Mouse (Mus musculus) hindbrain, embryonic 13.5 days (tissue): ENCODE measurements around the gene 3110082I17Rik. TPM values are rescaled to one million over a fixed set of nuclear protein-coding genes. Genes with fewer than 3 reads are reported as not detected.

ENCODE experiments used
- ATAC-seq: fragments of 200-750 bp; cut with Nextera tagmentation; 2 replicates; pipeline ENCODE4 v1.8.0; 2017; ENCODE audit warnings: moderate TSS enrichment; ENCODE audit not compliant: low FRiP score
- H3K27ac ChIP-seq: fragments of 300-500 bp; sonication (generic); 2 replicates; pipeline ENCODE4 v1.5.1; 2015; ENCODE audit warnings: inconsistent platforms, mild to moderate bottlenecking, moderate library complexity
- H3K27me3 ChIP-seq: fragments of 300-500 bp; sonication (generic); 2 replicates; pipeline ENCODE4 v1.6.1; 2015; ENCODE audit warnings: mild to moderate bottlenecking, inconsistent platforms
- H3K36me3 ChIP-seq: fragments of 300-500 bp; sonication (generic); 2 replicates; pipeline ENCODE4 v1.6.1; 2015; ENCODE audit warnings: mild to moderate bottlenecking, inconsistent platforms
- H3K4me1 ChIP-seq: fragments of 300-500 bp; sonication (generic); replicated peaks from 2 replicates; pipeline ENCODE4 v1.6.1; 2015; ENCODE audit warnings: inconsistent platforms
- H3K4me2 ChIP-seq: fragments of 300-500 bp; sonication (generic); 2 replicates; pipeline ENCODE4 v1.6.1; 2015; ENCODE audit warnings: inconsistent platforms, mild to moderate bottlenecking, moderate library complexity
- H3K4me3 ChIP-seq: fragments of 300-500 bp; sonication (generic); 2 replicates; pipeline ENCODE4 v1.5.1; 2015; ENCODE audit warnings: mild to moderate bottlenecking, inconsistent platforms
- H3K9ac ChIP-seq: fragments of 300-500 bp; sonication (generic); 2 replicates; pipeline ENCODE4 v1.6.1; 2015; ENCODE audit warnings: mild to moderate bottlenecking, inconsistent platforms
- H3K9me3 ChIP-seq: fragments of 300-500 bp; sonication (generic); 2 replicates; pipeline ENCODE4 v1.6.1; 2016; ENCODE audit warnings: inconsistent platforms
- WGBS: fragments of 180-500 bp; shearing (Covaris S2); methylation state at CpG from one replicate; pipeline ENCODE4 v1.1.7; 2015; 5-methylcytosine and 5-hydroxymethylcytosine counted together
- polyA plus RNA-seq: library from polyadenylated mRNA; unstranded; fragments of >200 nt; fragmentation: Nextera tagmentation; extraction: Ambion mirVana; gene quantifications from 2 replicates; pipeline ENCODE4 v1.2.1, GENCODE M21; 2015

The 3110082I17Rik gene
- polyA plus RNA-seq, 1 experiment from 2014 or later, result 16.2 TPM

DNA sequence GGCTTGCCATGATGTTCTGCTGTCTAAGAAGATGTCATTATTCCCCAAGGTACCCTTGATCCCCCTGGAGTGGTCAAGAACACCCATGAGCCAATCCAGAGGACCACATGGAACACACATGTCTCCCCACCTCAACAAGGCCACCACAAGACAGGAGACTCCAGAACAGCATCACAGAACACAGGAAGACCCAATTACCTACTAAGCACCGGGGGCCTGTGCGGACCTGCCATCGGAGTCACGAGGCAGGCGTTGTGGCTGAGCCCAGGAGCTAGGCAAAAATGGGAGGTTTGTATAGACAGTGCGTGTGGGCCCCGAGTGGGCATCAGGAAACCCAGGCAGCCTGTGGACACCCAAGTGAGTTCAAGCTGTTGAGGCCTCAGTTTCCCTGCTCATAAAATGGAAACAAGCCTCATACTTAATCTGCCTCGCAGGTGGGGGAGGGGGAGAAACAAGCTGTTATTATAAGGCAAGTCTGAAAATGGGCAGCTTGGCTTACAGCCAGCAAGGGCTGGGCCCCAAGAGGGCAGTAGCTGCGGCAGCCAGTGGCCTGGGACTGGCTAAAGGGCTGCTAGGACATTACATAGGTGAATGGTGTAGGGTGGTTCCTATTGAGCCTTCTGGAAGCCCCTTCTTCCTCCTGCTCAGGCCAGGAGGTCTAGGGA lies 136.9 kb downstream of the 3110082I17Rik start:
- no peak for ATAC-seq
- H3K9ac ChIP-seq, result peak overlapping the region; percentile 91
- H3K4me2 ChIP-seq, result peak overlapping the region; percentile 81
- H3K4me3 ChIP-seq, result peak overlapping the region; percentile 75
- no peaks in the 10 kb centered on the region for H3K9me3 ChIP-seq
- no peaks in the 10 kb centered on the region for H3K36me3 ChIP-seq
- 84% methylated on average over 9 of the region's 9 CpGs for WGBS
- peaks cover 33% of the 10 kb centered on the region for H3K4me1 ChIP-seq
- H3K27me3 ChIP-seq, result peaks cover 54% of the 10 kb centered on the region
- no peak overlapping the region for H3K27ac ChIP-seq

DNA sequence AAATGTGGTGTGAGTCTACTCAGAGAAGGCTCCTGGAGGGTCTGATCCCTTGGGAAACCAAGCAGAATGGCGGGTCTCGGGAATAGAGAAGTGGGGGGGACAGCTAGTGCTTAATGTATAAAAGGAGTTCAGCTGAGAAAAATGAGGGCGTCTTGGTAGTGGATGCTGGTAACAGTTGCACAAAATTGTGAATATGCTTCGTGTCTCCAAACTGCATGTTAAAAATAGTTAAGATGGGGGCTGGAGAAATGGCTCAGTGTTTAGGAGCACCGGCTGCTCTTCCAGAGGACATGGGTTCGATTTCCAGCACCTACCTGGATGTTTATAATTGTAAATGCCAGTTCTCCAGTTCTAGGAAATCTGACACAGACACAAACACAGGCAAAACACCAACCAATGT lies 139.0 kb downstream of the 3110082I17Rik start:
- H3K4me1 ChIP-seq, result peaks cover 33% of the 10 kb centered on the region
- ATAC-seq, result no peak
- WGBS, result 86% methylated on average over 6 of the region's 6 CpGs

DNA sequence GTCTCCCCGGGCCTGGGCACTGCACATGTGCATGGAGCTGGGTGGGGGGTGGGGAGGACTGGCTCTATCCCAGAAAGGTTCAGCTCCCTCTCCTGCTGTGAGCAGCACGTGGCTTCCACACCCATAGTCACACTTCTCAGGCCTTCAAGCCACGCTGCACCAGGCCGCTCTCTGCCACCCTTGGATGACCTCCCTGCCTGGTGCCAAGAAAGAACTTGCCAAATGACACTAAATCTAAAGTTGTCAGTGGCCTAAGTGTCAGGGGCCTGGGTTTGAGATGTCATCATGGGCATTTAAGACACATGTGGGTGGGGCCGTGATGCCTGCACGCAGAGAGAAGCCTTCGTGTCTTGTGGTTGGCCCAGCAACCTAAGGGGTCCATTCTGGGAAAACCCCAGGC lies 139.9 kb downstream of the 3110082I17Rik start:
- no peaks in the 10 kb centered on the region for H3K9me3 ChIP-seq
- peaks cover 26% of the 10 kb centered on the region for H3K4me1 ChIP-seq
- H3K27ac ChIP-seq, result no peak overlapping the region
- no peak overlapping the region for H3K4me2 ChIP-seq
- no peak overlapping the region for H3K9ac ChIP-seq
- ATAC-seq, result no peak
- peaks cover 33% of the 10 kb centered on the region for H3K27me3 ChIP-seq
- H3K4me3 ChIP-seq, result no peak overlapping the region
- H3K36me3 ChIP-seq, result no peaks in the 10 kb centered on the region
- 78% methylated on average over 7 of the region's 7 CpGs for WGBS

More for the DNA sequence above, 139.0 kb downstream of the 3110082I17Rik start:
- H3K4me2 ChIP-seq, result no peak overlapping the region
- no peak overlapping the region for H3K9ac ChIP-seq
- no peak overlapping the region for H3K27ac ChIP-seq
- H3K9me3 ChIP-seq, result no peaks in the 10 kb centered on the region
- H3K36me3 ChIP-seq, result no peaks in the 10 kb centered on the region
- H3K4me3 ChIP-seq, result no peak overlapping the region
- peaks cover 42% of the 10 kb centered on the region for H3K27me3 ChIP-seq

DNA sequence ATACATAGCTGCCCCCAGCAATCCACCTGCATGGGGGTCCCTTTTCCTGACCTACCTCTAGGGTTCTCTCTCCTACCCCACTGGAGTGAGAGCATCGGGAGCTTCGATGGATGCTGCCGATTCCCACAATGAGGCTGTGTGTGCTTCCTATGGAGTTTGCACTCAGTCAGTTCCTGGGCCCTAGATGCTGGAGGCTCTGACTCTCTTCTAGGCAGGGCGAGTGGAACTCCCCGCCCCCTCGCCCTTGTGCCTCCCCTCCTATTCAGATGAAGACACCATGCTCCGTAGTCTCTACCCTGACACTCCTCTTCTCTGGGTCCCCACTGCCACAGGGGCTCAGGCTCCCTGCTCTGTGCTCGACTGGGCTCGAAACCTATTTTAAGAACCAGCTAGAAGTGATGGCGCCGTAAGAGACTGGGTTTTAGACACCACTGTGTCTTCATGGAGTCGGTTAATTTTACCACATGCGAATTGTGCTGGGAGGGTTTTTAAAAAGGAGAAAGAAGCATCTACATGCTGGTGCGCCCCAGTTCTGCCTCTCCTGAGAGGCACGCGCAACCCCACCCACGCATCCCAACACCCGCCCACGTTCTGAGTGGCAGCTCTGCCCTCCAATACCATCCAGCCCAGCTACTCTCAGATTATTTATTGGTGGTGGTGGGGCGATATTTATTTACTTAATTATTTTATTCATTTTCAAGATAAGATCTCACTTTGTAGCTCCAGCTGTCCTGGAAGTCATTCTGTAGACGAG lies 142.4 kb downstream of the 3110082I17Rik start:
- Histone ChIP-seq H3K27ac (no peak overlapping the region), H3K9ac (no peak overlapping the region), H3K9me3 (no peaks in the 10 kb centered on the region), H3K4me3 (no peak overlapping the region), H3K4me1 (0 out of 2 replicates have a peak, but pooled peaks cover 3% of the 10 kb centered on the region), H3K4me2 (no peak overlapping the region), H3K27me3 (peaks cover 9% of the 10 kb centered on the region), H3K36me3 (no peaks in the 10 kb centered on the region)
- no peak for ATAC-seq
- 65% methylated on average over 21 of the region's 21 CpGs for WGBS

DNA sequence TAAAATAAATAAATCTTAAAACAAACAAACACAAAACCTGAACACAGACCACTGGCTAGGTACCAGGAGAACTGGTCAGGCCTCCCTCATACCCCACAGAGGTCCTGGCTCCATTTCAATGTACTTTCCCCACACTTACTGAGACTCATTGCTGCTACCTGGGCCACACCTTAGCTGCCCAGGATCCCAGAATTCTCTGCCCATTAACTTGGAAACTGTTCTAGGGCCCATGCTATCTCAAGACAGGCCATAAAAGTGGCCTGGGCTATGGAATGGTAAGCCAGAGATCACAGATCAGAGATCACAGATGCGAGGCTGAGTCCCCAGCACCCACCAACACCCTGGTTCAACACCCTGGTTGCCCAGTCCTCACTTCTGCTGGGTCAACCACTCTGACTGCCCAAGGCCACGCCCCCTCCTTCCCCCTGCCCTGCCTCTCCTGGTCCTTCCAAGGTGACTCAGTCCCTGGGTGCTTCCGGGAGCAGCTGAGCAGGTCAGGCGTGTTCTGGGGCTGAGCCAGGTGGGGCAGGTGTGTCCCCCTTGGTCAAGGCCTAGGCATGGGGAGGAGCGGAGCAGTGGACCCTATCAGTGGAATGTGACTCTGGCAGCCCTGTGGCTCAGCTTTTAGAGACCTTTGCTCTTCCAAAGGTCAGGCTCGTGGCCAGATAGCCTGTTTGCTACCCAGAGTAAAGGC lies 143.2 kb downstream of the 3110082I17Rik start:
- 80% methylated on average over 6 of the region's 6 CpGs for WGBS

DNA sequence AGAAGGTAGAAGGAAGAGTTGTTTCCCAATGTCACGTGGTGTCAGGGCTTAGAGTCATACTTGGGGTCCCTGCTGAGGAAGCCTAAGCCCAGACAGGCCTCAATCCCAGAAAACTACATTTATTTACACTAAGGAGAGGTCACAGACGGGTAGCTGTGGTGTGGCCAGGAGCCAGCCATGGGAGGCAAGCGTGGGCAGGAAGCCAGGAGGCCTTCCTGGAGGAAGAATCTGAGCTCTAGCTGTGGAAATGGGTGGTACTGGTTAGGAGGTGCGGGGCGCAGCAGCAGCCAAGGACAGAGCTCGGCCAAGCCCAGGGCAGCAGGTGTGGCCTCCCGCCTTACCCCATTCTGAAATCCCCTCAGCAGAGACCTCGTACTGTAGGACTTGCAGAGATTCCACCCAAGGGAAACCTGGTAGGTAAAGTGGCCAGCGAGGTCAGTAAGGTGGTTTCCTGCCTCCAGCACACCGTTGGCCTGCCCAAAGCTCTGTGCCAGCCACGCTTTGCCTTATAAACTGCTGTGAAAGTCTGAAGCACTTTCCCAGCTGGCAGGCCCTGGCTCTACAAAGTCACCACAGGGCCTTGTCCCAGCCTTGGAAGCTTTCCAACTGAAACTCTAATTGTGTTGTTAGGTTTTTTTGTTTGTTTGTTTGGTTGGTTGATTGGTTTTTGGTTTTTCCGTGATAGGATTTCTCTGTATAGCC lies 145.2 kb downstream of the 3110082I17Rik start:
- no peaks in the 10 kb centered on the region for H3K36me3 ChIP-seq
- no peak overlapping the region for H3K27ac ChIP-seq
- H3K9ac ChIP-seq, result peak overlapping the region; percentile 10; the same call in 1 of the 2 replicates
- H3K4me2 ChIP-seq, result no peak overlapping the region
- WGBS, result 86% methylated on average over 12 of the region's 12 CpGs
- no peaks in the 10 kb centered on the region for H3K9me3 ChIP-seq
- no peak overlapping the region for H3K4me3 ChIP-seq
- no peaks in the 10 kb centered on the region for H3K4me1 ChIP-seq
- no peaks in the 10 kb centered on the region for H3K27me3 ChIP-seq
- ATAC-seq, result no peak

More for the DNA sequence above, 143.2 kb downstream of the 3110082I17Rik start:
- Histone ChIP-seq H3K4me2 (no peak overlapping the region), H3K9me3 (no peaks in the 10 kb centered on the region), H3K9ac (no peak overlapping the region), H3K27me3 (peaks cover 1% of the 10 kb centered on the region; the same call in 1 of the 2 replicates), H3K4me1 (no peaks in the 10 kb centered on the region), H3K27ac (no peak overlapping the region), H3K4me3 (no peak overlapping the region), H3K36me3 (no peaks in the 10 kb centered on the region)
- ATAC-seq, result no peak

DNA sequence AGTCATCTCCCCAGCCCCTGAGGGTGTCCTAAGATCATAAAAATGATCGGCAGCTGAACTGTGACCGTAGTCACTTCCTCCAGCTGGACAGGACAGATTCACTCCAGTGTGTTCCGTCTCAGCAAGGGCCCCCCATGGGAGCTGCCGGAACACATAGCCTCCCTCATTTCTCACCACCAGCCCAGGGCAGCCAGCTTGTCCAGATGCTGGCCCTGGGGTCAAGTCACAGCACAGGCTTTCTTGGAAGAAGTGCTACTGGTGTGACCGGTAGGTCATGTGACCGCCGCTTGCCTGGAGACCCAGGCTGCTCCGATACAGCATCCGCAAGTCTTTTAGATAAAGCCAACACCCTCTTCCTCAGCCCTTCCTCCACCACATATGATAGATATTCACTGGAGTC lies 146.8 kb downstream of the 3110082I17Rik start:
- Histone ChIP-seq H3K4me3 (no peak overlapping the region), H3K9me3 (no peaks in the 10 kb centered on the region), H3K27me3 (no peaks in the 10 kb centered on the region), H3K4me2 (no peak overlapping the region), H3K36me3 (no peaks in the 10 kb centered on the region), H3K9ac (no peak overlapping the region), H3K27ac (no peak overlapping the region), H3K4me1 (no peaks in the 10 kb centered on the region)
- ATAC-seq, result no peak
- WGBS, result 79% methylated on average over 9 of the region's 9 CpGs

DNA sequence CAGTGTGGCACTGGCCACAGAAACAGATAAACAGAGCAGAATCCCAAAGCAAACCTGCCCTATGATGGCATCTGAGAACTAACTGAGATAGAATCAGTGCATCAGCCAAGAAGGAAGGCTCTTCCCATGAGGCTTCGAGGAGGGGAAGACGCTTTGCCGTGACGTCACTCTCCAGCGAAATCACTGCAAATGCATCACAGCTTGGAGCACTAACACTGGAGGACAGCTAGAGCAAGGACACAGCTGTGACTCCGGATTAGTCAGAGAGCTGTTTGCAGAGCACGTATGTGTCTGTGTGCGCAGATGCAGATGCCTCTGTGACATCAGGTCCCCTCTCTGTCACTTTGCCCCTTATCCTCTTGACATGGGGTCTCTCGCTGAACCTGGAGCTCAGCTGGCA lies 148.5 kb downstream of the 3110082I17Rik start:
- Histone ChIP-seq H3K36me3 (0 out of 2 replicates have a peak, but pooled peaks cover 3% of the 10 kb centered on the region), H3K4me3 (no peak overlapping the region), H3K27ac (no peak overlapping the region), H3K9me3 (no peaks in the 10 kb centered on the region), H3K27me3 (no peaks in the 10 kb centered on the region), H3K4me1 (no peaks in the 10 kb centered on the region), H3K9ac (no peak overlapping the region), H3K4me2 (no peak overlapping the region)
- WGBS, result 86% methylated on average over 9 of the region's 9 CpGs
- ATAC-seq, result no peak

DNA sequence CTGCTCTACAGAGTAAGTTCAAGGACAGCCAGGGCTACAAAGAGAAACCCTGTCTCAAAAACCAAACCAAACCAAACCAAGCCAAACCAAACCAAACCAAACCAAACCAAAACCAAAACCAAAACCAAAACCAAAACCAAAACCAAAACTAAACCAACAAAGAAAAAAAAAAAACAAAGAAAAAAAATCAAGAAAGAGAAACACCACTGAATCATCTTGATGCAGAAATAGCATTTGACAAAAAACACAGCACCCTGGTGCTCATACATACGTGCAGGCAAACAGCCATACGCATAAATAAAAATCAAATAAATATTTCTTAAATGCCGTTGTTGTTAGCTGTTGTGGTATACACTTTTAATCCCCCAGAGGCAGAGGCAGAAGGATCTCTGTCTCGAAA lies 149.8 kb downstream of the 3110082I17Rik start:
- H3K9ac ChIP-seq, result no peak overlapping the region
- H3K4me1 ChIP-seq, result no peaks in the 10 kb centered on the region
- WGBS, result 92% methylated on average over 4 of the region's 4 CpGs
- H3K4me2 ChIP-seq, result no peak overlapping the region
- no peak overlapping the region for H3K27ac ChIP-seq
- ATAC-seq, result no peak
- H3K27me3 ChIP-seq, result no peaks in the 10 kb centered on the region
- no peak overlapping the region for H3K4me3 ChIP-seq
- no peaks in the 10 kb centered on the region for H3K9me3 ChIP-seq
- 0 out of 2 replicates have a peak, but pooled peaks cover 3% of the 10 kb centered on the region for H3K36me3 ChIP-seq

DNA sequence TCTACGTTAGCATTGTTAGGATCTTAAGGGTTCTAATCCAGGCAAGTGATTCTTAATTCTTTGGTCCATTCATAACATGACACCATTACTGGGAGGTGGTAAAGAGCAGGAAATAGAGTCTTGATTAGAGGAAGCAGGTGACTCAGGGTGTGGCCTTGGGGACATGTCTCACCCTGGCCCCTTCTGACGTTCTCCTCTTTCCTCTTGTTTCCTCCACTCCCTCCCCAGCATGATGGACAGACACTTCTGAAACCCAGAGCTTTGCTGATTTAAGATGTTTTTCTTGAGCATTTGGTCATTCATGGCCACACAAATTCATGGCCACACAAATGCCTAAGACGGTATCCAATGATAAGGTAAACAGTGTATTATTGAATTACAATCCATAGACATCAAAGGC lies 150.4 kb downstream of the 3110082I17Rik start:
- no peak overlapping the region for H3K27ac ChIP-seq
- WGBS, result 82% methylated on average over 3 of the region's 3 CpGs
- H3K9me3 ChIP-seq, result no peaks in the 10 kb centered on the region
- no peak overlapping the region for H3K4me2 ChIP-seq
- H3K27me3 ChIP-seq, result no peaks in the 10 kb centered on the region
- 0 out of 2 replicates have a peak, but pooled peaks cover 3% of the 10 kb centered on the region for H3K36me3 ChIP-seq
- H3K9ac ChIP-seq, result no peak overlapping the region
- ATAC-seq, result no peak
- H3K4me1 ChIP-seq, result no peaks in the 10 kb centered on the region
- no peak overlapping the region for H3K4me3 ChIP-seq
